Mouse (Mus musculus): Measurements from ENCODE around the gene Gria1. TPM values are rescaled to one million over a fixed set of nuclear protein-coding genes. Genes with fewer than 3 reads are reported as not detected.

Gene Gria1
- polyA plus RNA-seq, 1 experiment = 179 TPM

DNA sequence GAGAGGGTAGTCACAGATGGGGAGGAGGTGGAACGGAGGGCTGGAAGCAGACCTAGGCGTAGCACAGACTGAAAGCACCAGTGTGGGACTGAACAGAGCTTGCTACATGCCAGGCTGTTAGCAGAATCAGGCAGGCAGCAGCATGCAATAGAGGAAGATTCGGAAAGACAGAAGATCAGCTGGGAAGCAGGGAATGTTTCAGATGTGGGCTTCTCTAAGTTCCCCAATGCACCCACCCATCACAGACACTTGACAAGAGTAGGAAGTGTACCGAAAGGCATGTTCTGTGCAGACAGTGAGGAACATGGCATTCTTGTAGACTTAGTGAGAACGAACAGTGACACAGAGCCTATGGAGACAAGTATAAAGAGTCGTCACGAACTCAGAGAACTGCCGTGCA is 260.5 kb downstream of the Gria1 start:
- peak; percentile 63 to 74 for DNase-seq (ENCODE audit: extremely low spot score in 1 of 2, low spot score in 1 of 2)

DNA sequence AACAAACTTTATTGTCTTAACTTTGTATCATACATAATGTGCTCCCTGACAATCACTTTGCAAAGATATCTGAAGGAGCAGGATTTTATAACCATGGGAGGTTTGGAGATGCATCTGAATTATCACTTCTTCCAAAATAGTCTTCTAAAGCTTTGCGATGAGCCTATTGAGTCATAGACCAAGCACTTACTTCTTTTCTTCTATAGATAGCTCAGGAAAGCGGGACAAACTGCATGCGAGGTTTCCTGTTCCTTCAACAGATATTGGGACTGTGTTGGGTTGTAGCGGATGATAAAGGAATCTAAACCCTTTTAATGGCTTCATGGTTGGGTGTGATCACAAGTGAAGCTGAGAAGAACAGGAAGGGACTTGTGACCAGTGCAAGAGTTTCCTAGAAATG is 263.5 kb downstream of the Gria1 start:
- DNase-seq (ENCODE audit: extremely low spot score in 1 of 2, low spot score in 1 of 2) = peak in 1 of 2 experiments; percentile 48

GRCm38 (mm10) chr11:57278056-57278455 is 266.9 kb downstream of the Gria1 start:
- no peak for DNase-seq (ENCODE audit: extremely low spot score in 1 of 2, low spot score in 1 of 2)

DNA sequence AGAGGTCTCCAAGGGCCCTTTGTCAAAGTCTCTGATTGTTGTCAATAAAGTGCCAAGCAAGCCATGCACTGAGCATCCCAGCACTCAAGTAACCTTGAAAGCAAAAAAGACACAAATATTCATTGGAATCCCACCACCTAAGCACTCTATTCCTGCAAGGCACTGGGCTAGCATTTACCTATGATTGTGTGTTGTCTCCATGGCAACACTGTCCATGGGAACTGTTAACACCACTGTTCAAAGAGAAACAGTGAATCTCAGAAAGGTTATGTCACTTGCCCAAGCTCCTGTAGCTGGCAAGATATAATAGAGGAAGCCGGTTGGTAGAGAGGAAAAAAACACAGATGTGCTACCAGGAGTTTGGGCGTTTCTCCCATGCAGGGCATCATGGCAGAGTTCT is 274.9 kb downstream of the Gria1 start:
- no peak for DNase-seq (ENCODE audit: extremely low spot score in 1 of 2, low spot score in 1 of 2)

- no peak for DNase-seq (ENCODE audit: extremely low spot score in 1 of 2, low spot score in 1 of 2)
Measured at GRCm38 (mm10) chr11:57297376-57297775, 286.2 kb downstream of the Gria1 start.

GRCm38 (mm10) chr11:57298263-57298662 is 287.1 kb downstream of the Gria1 start:
- no peak for DNase-seq (ENCODE audit: extremely low spot score in 1 of 2, low spot score in 1 of 2)

- no peak for DNase-seq (ENCODE audit: extremely low spot score in 1 of 2, low spot score in 1 of 2)
Measured at GRCm38 (mm10) chr11:57298665-57299064, 287.5 kb downstream of the Gria1 start.

DNA sequence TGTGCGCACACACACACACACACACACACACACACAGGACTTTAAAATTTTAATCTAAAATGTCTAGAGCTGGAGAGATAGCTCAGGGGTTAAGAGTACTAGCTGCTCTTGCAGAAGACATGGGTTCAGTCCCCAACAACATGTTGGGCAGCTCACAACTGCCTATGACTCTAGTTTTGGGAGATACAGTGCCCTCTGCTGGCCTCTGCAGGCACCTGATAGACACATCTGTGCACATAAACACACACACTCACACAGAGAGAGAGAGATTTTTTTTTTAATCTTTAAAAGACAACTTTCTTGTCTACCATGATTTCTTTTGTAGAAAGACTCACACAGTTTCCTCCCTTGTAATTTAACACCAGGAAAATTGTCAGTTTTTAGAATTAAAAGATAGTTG is 292.4 kb downstream of the Gria1 start:
- DNase-seq (ENCODE audit: extremely low spot score in 1 of 2, low spot score in 1 of 2) = no peak

DNA sequence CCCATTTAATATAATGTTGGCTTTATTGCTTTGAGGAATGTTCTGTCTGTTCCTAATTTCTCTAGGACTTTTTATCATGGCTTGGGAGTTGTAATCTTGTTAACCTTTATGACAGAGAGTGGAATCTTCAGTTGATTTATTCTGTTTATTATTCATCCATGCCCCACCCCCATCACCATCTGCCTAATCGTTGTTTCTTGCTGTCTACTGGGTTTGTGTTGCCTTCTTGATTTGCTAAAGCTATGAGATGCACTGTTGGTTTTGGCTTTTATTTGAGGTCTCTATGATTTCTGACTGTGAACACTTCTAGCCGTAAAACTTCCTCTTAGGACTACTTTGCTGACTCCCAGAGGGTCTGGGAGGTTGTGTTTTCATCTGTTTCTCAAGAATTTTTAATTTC is 294.9 kb downstream of the Gria1 start:
- no peak for DNase-seq (ENCODE audit: extremely low spot score in 1 of 2, low spot score in 1 of 2)

- no peak for DNase-seq (ENCODE audit: extremely low spot score in 1 of 2, low spot score in 1 of 2)
Measured at GRCm38 (mm10) chr11:57306892-57307291, 295.7 kb downstream of the Gria1 start.

DNA sequence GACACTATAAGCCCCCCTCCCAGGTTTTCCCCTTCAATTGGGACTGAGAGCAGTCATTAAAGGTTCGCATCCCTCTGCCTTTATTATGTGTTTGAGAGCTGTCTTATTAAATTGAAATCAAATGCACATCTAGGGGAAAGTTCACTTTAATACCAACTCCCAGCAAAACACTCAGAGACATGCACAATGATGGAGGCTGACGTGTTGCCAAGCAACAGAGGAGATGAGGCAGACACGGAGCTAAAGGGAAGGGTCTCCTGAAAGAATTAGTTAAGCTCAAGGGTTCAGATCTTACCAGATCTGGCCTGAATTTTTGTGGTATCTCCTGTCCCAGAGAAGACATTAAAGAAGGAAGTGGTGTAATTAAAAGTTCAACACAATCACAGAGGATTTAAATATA is 305.9 kb downstream of the Gria1 start:
- no peak for DNase-seq (ENCODE audit: extremely low spot score in 1 of 2, low spot score in 1 of 2)

DNA sequence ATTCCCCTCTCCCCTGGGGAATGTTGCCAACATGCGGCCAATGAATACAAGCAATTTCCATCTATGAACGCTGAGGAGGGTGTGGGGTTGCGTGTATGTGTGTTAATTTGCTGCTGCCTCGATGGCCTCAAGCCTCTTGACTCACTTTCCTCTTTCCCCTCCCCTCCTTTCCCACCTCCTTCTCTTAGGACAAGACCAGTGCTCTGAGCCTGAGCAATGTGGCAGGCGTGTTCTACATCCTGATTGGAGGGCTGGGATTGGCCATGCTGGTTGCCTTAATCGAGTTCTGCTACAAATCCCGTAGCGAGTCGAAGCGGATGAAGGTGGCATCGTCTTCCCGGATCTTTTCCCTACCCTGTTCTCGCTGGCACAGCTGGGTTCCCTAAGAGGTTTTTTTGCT is 306.3 kb downstream of the Gria1 start:
- DNase-seq (ENCODE audit: extremely low spot score in 1 of 2, low spot score in 1 of 2) = no peak

- DNase-seq (ENCODE audit: extremely low spot score in 1 of 2, low spot score in 1 of 2) = peak in 1 of 2 experiments; percentile 72
Measured at GRCm38 (mm10) chr11:57319374-57319773, 308.2 kb downstream of the Gria1 start.

DNA sequence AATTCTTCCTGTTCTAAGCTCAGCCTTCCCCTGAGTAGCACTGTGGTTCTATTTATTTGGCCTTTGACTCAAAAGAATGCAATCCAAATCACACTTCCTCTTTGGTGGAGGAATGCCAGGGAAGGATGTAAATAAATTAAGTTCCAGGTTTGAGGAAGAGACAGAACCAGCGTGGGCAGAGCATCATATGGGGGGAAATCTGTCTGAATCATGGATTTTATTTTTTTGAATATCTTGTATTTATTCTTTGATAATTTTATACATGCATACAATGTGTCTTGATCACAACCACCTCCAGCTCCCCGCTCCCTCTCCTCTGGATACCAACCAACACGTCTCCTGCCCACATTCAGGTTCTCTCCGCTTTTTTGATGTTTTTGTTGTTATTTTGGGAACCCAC is 312.9 kb downstream of the Gria1 start:
- DNase-seq (ENCODE audit: extremely low spot score in 1 of 2, low spot score in 1 of 2) = peak in 1 of 2 experiments; percentile 45

All from frontal cortex, adult 2 months (tissue).